Mouse (Mus musculus): Measurements from ENCODE around the gene Gm10282. TPM values are rescaled to one million over a fixed set of nuclear protein-coding genes. Genes with fewer than 3 reads are reported as not detected.

The Gm10282 gene
- polyA plus RNA-seq, 1 experiment from 2014 or later: 36.7 TPM

DNA sequence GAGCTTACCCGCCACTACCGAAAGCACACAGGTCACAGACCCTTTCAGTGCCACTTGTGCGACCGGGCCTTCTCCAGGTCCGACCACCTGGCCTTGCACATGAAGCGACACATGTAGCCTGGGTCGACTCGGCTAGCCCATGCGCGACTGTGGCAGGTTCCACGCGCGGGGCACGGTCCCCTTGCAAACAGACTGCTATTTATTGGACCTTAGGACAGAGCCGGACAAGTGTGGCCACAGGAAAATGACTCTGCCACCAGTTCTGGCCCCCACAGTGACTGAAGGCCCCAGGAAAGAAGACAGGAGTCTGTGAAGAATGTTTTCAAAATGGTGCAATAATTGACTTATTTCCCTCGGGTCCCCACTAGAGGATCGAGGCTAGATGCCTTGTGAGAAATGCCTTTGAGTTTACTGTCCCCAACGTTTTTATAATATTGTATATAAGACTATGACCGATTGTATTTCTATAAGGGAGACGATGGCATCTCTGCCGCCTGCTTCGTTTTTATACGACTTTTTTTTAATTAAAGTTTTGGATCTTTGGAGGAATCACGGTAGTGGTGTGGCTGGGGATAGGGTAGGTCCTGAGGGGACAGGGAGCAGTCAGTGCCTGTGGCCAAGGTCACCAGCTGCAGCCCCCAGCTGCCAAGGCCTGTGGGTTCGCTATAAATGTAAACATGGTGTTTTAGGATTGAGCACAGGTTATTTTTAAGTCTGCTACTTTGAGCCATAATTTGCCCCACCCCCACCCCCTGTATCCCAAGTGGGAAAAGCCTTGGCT, 15.9 kb upstream of the Gm10282 start:
- peaks cover 35% of the 10 kb centered on the region for H3K4me1 ChIP-seq
- peaks cover 69% of the 10 kb centered on the region for H3K27me3 ChIP-seq (ENCODE audit: poor library complexity, severe bottlenecking)
- no peak for DNase-seq (ENCODE audit: extremely low spot score, low spot score)
- WGBS: 60% methylated on average over 25 of the region's 25 CpGs
- peak overlapping the region; percentile 55; the same call in 1 of the 2 replicates for H3K4me3 ChIP-seq
- H3K9me3 ChIP-seq: no peaks in the 10 kb centered on the region
- H3K27ac ChIP-seq: no peak overlapping the region
- H3K36me3 ChIP-seq (replicated peaks): no peaks in the 10 kb centered on the region

DNA sequence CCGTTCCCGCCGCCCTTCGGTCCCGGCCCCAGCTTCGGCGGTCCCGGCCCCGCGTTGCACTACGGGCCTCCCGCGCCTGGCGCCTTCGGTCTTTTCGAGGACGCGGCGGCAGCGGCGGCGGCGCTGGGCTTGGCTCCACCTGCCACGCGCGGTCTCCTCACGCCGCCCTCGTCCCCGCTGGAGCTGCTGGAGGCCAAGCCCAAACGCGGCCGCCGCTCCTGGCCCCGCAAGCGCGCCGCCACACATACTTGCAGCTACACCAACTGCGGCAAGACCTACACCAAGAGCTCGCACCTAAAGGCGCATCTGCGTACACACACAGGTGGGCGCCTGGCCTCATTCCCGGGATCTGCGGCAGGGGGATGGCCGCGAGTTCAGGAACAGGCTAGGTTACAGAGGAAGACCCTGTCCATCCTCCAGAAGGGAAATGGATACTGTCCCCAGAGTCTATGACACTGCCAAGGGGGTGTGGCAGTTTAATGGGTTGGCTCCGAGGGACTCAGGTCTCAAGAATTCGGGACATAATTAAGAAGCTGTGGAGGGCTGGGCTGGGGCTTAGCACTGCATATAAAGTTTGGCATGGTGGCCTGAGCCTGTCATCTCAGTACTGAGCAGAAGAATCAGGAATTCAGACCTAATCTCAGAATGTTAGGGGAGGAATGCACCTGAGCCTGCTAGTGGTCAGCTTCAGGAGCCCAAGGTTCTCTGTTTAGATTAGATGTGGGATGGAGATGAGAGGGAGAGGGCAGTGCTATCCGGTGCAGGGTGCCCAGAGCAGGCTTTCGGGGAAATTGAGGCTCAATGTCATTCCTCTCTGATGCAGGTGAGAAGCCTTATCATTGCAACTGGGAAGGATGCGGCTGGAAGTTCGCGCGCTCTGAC, 15.1 kb upstream of the Gm10282 start:
- Histone ChIP-seq H3K4me1 (peaks cover 38% of the 10 kb centered on the region), H3K4me3 (peak overlapping the region; percentile 55), H3K36me3 (replicated peaks) (no peaks in the 10 kb centered on the region), H3K27me3 (ENCODE audit: poor library complexity, severe bottlenecking) (peaks cover 69% of the 10 kb centered on the region), H3K9me3 (no peaks in the 10 kb centered on the region), H3K27ac (peak overlapping the region; percentile 63; the same call in 1 of the 2 replicates)
- WGBS: 7% methylated on average over 55 of the region's 55 CpGs
- DNase-seq (ENCODE audit: extremely low spot score, low spot score): peak; percentile 26

DNA sequence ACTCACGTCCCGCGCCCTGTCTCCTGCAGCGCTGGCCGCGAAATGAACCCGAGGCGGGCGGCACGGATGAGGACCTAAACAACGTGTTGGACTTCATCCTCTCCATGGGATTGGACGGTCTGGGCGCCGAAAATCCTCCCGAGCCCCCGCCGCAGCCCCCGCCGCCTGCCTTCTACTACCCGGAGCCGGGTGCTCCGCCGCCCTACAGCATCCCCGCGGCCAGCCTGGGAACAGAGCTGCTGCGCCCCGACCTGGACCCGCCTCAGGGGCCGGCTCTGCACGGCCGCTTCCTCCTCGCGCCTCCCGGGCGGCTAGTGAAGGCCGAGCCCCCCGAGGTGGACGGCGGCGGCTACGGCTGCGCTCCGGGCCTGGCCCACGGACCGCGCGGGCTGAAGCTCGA, 14.3 kb upstream of the Gm10282 start:
- WGBS: under 1% methylated on average over 44 of the region's 48 CpGs
- Histone ChIP-seq H3K27me3 (ENCODE audit: poor library complexity, severe bottlenecking) (peaks cover 69% of the 10 kb centered on the region), H3K9me3 (no peaks in the 10 kb centered on the region), H3K36me3 (replicated peaks) (no peaks in the 10 kb centered on the region), H3K4me1 (peaks cover 38% of the 10 kb centered on the region), H3K27ac (peak overlapping the region; percentile 63), H3K4me3 (peak overlapping the region; percentile 55)
- DNase-seq (ENCODE audit: extremely low spot score, low spot score): peak; percentile 41

DNA sequence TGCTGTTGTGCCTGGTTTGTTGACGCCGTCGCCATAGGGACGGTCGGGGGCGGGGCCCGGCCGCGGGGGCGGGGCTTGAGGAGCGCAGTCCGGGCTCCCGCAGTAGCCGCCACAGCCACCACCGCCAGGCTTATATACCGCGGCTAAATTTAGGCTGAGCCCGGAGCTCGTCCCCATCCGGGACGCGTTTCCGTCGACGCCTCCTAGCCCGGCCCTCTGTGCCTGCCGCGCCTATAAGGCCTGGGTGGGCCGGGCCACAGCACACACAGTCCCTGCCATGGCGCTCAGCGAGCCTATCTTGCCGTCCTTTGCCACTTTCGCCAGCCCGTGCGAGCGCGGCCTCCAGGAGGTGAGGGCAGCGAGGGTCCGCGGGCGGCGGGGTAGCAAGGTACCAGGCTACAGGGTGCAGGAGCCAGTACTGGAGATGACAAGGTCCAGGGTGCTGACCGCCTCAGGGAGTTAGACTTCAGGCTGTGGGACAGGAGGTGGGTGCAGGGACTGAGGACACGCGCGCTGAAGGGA, 13.8 kb upstream of the Gm10282 start, which contains the start of gene Klf2:
TSS of gene Klf2 (plus strand) at position 233 of the 522 bp plus-strand sequence.
- H3K27ac ChIP-seq: peak within 1 kb of the TSS; percentile 72
- peak within 1 kb of the TSS; percentile 55 for H3K4me3 ChIP-seq
- peak; percentile 91 for DNase-seq (ENCODE audit: extremely low spot score, low spot score)
- peaks cover 69% of the 10 kb centered on the region for H3K27me3 ChIP-seq (ENCODE audit: poor library complexity, severe bottlenecking)
- under 1% methylated on average over 46 of the region's 46 CpGs for WGBS
- H3K4me1 ChIP-seq: peaks cover 38% of the 10 kb centered on the region
- no peaks in the 10 kb centered on the region for H3K9me3 ChIP-seq
- H3K36me3 ChIP-seq (replicated peaks): no peaks in the 10 kb centered on the region

DNA sequence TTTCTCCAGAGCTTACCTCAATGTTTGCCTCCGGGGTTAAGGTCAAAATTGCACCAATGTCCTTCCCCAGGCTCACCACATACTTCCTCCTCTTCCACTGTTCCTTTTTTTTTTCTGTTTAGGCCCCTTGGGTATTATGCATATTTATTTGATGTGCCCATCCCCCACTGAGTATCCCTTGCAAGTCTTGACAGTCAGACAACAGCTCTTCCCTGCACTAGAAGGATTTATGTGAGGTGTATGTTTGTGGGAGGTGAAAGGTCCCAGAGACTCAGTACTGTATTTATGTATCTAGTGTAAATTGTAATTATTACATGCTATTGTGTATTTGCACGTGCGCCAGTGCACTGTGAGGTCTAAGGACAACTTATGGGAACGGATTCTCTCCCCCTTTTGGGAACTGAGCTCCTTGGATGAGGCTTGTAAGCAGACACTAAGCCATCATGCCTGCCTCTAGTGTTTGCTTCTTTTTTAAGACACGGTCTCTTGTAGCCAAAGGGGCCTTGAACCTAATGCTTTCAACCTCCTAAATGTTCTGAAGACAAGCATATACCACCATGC, 12.8 kb upstream of the Gm10282 start:
- DNase-seq (ENCODE audit: extremely low spot score, low spot score): no peak
- no peaks in the 10 kb centered on the region for H3K36me3 ChIP-seq (replicated peaks)
- no peaks in the 10 kb centered on the region for H3K9me3 ChIP-seq
- H3K4me3 ChIP-seq: no peak overlapping the region
- peaks cover 38% of the 10 kb centered on the region for H3K4me1 ChIP-seq
- H3K27me3 ChIP-seq (ENCODE audit: poor library complexity, severe bottlenecking): peaks cover 60% of the 10 kb centered on the region
- 45% methylated on average over 5 of the region's 5 CpGs for WGBS
- H3K27ac ChIP-seq: no peak overlapping the region

DNA sequence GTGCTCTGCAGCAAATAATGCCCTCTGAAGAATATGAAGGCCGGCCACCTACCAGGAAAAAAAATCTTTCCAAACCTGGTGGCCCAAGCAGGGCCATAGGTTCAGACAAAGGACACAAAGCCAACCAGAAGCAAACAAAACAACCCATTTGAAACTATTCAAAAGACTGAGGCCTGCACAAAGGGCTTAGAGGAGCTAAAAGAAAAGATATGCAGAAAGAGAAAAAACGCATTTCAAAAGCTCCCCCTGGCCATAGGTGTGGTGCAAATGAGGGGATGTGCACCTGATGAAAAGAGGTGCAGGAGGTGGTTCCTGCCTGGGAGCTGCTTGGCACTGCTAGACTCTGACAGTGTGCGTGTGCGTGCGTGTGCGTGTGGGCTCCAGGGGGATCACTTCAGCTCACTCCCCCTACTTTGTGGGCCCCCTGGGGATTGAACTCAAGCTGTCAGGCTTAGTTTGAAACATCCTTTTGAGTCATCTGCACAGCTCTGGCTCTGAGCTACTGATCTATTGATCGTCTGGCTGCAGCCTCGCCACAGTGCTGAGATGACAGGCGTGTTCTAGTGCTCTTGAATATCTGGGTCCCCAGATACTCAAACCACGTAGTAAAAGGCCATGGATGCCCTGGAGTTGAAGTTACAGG, 11.1 kb upstream of the Gm10282 start:
- Histone ChIP-seq H3K9me3 (no peaks in the 10 kb centered on the region), H3K4me3 (no peak overlapping the region), H3K27me3 (ENCODE audit: poor library complexity, severe bottlenecking) (peaks cover 44% of the 10 kb centered on the region), H3K36me3 (replicated peaks) (no peaks in the 10 kb centered on the region), H3K27ac (no peak overlapping the region), H3K4me1 (peaks cover 38% of the 10 kb centered on the region)
- WGBS: 17% methylated on average over 10 of the region's 10 CpGs
- DNase-seq (ENCODE audit: extremely low spot score, low spot score): no peak

- Histone ChIP-seq H3K4me3 (no peak overlapping the region), H3K9me3 (no peaks in the 10 kb centered on the region), H3K4me1 (peaks cover 14% of the 10 kb centered on the region), H3K36me3 (replicated peaks) (no peaks in the 10 kb centered on the region), H3K27me3 (ENCODE audit: poor library complexity, severe bottlenecking) (peaks cover 12% of the 10 kb centered on the region), H3K27ac (no peak overlapping the region)
- no peak for DNase-seq (ENCODE audit: extremely low spot score, low spot score)
- 82% methylated on average over 3 of the region's 3 CpGs for whole genome bisulfite sequencing
These were observed 8.0 kb upstream of the Gm10282 start for GRCm38 (mm10) chr8:72312926-72313518.

GRCm38 (mm10) chr8:72310849-72311506, 5.9 kb upstream of the Gm10282 start:
- 59% methylated on average over 8 of the region's 8 CpGs for WGBS
- H3K36me3 ChIP-seq (replicated peaks): no peaks in the 10 kb centered on the region

DNA sequence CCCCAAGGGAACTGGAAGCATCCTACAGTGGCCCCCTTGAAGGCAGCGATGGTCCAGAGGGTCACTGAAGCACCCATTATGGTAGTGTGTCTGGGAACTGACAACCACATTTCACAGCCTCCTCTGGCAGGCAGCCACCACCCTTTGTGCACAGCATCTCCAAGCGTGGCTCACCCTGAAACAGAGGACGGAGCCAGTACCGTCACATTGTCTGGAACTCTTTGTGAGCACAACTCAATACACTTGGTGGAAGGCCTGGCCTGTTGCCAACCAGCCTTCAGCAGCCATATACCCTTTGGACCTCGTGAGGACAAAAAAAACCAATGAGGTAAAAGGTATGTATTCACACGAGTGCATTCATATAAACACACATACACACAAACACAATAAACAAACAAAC, 3.2 kb upstream of the Gm10282 start:
- no peaks in the 10 kb centered on the region for H3K9me3 ChIP-seq
- no peak overlapping the region for H3K4me3 ChIP-seq
- 85% methylated on average over 6 of the region's 6 CpGs for WGBS
- no peak overlapping the region for H3K27ac ChIP-seq
- H3K4me1 ChIP-seq: no peaks in the 10 kb centered on the region
- DNase-seq (ENCODE audit: extremely low spot score, low spot score): no peak
- H3K27me3 ChIP-seq (ENCODE audit: poor library complexity, severe bottlenecking): no peaks in the 10 kb centered on the region
- no peaks in the 10 kb centered on the region for H3K36me3 ChIP-seq (replicated peaks)

More at GRCm38 (mm10) chr8:72310849-72311506, 5.9 kb upstream of the Gm10282 start:
- no peaks in the 10 kb centered on the region for H3K9me3 ChIP-seq
- no peak overlapping the region for H3K4me3 ChIP-seq
- DNase-seq (ENCODE audit: extremely low spot score, low spot score): no peak
- no peaks in the 10 kb centered on the region for H3K27me3 ChIP-seq (ENCODE audit: poor library complexity, severe bottlenecking)
- peaks cover 3% of the 10 kb centered on the region for H3K4me1 ChIP-seq
- no peak overlapping the region for H3K27ac ChIP-seq

- no peak for DNase-seq (ENCODE audit: extremely low spot score, low spot score)
- WGBS: 89% methylated on average over 5 of the region's 5 CpGs
- H3K36me3 ChIP-seq (replicated peaks): no peaks in the 10 kb centered on the region
These were observed 1.9 kb upstream of the Gm10282 start for GRCm38 (mm10) chr8:72306913-72307312.

GRCm38 (mm10) chr8:72303633-72304032, 1.4 kb downstream of the Gm10282 start:
- no peaks in the 10 kb centered on the region for H3K9me3 ChIP-seq
- H3K27ac ChIP-seq: no peak overlapping the region
- H3K4me3 ChIP-seq: no peak overlapping the region
- H3K4me1 ChIP-seq: no peaks in the 10 kb centered on the region
- DNase-seq (ENCODE audit: extremely low spot score, low spot score): no peak
- H3K27me3 ChIP-seq (ENCODE audit: poor library complexity, severe bottlenecking): no peaks in the 10 kb centered on the region
- 76% methylated on average over 8 of the region's 8 CpGs for WGBS
- H3K36me3 ChIP-seq (replicated peaks): no peaks in the 10 kb centered on the region

More at GRCm38 (mm10) chr8:72306913-72307312, 1.9 kb upstream of the Gm10282 start:
- H3K27me3 ChIP-seq (ENCODE audit: poor library complexity, severe bottlenecking): no peaks in the 10 kb centered on the region
- H3K9me3 ChIP-seq: no peaks in the 10 kb centered on the region
- no peak overlapping the region for H3K4me3 ChIP-seq
- H3K27ac ChIP-seq: no peak overlapping the region
- no peaks in the 10 kb centered on the region for H3K4me1 ChIP-seq
